Mouse (Mus musculus) adrenal gland, postnatal 0 days (tissue): ENCODE results near the gene Vmn2r2. TPM values are rescaled to one million over a fixed set of nuclear protein-coding genes. Genes with fewer than 3 reads are reported as not detected.

Source experiments
- polyA plus RNA-seq: library from polyadenylated mRNA; unstranded; fragments of >200 nt; fragmentation: Nextera tagmentation; extraction: Ambion mirVana; gene quantifications from 2 replicates; pipeline ENCODE4 v1.2.1, GENCODE M21; 2015

Vmn2r2 gene
- polyA plus RNA-seq: 0.04 TPM in 1 of 2 replicates, not detected in the other

GRCm38 (mm10) chr3:64141878-64142508 is at the start of gene Vmn2r2:
Vmn2r2 (minus strand) TSS chr3:64141928.

GRCm38 (mm10) chr3:64081247-64081646 is 60.5 kb downstream of the Vmn2r2 start, which contains the start of gene Vmn2r1:
Vmn2r1 (plus strand) TSS chr3:64081547.

Other genes starting within 250 kb of the Vmn2r2 start
- 0.49 and 0.63 TPM in 2 replicates for gene Plch1, start 242.5 kb downstream of the Vmn2r2 start, polyA plus RNA-seq
- gene E130311K13Rik, start 212.5 kb downstream of the Vmn2r2 start, polyA plus RNA-seq: 14.7 and 18.9 TPM in 2 replicates
- 13.5 and 22.9 TPM in 2 replicates for gene Slc33a1, start 177.2 kb downstream of the Vmn2r2 start, polyA plus RNA-seq
- 15.8 and 20.5 TPM in 2 replicates for gene Gmps, start 165.8 kb downstream of the Vmn2r2 start, polyA plus RNA-seq
- gene Vmn2r1, start 60.4 kb downstream of the Vmn2r2 start, polyA plus RNA-seq: 0.05 and 0.07 TPM in 2 replicates
- not detected in 2 replicates for gene Vmn2r3, start 147.8 kb upstream of the Vmn2r2 start, polyA plus RNA-seq